Comparison of ENCODE assay signal across 11 mouse cellular contexts in genomic region chr9:110758605-110759004, GRCm38 (mm10). TPM values are rescaled to one million over a fixed set of nuclear protein-coding genes. Genes with fewer than 3 reads are reported as not detected.
DNase-seq lines count a peak whose midpoint lies in the region; ATAC-seq and TF ChIP-seq lines count a peak whose summit lies in the region.
"Had no signal": no experiment of that assay in that cellular context is flagged by ENCODE, and none has a peak within 500 bp of the region (broad histone marks: within the 10 kb centered on the region; RNA-seq: fewer than 3 reads in every experiment).

No protein-coding gene starts in this region.

- H3K4me2 ChIP-seq in limb, embryonic 14.5 days (replicated peaks; ENCODE audit: low read depth, low read length, severe bottlenecking) = no peak overlapping the region
- H3K4me2 ChIP-seq in midbrain, embryonic 16.5 days (ENCODE audit: low read length) = no peak overlapping the region
- H3K4me2 ChIP-seq: liver, embryonic 15.5 days had no signal

- H3K27ac ChIP-seq in limb, embryonic 14.5 days (replicated peaks; ENCODE audit: low read depth, low read length) = no peak overlapping the region
- no peak overlapping the region for H3K27ac ChIP-seq in midbrain, embryonic 16.5 days (ENCODE audit: low read length)
- H3K27ac ChIP-seq: liver, embryonic 15.5 days had no signal

- peaks cover 28% of the 10 kb centered on the region for H3K4me1 ChIP-seq in limb, embryonic 14.5 days (ENCODE audit: control insufficient read depth, insufficient read depth, low read length)
- H3K4me1 ChIP-seq in midbrain, embryonic 16.5 days (ENCODE audit: control insufficient read depth, insufficient read depth, low read length) = no peaks in the 10 kb centered on the region
- H3K4me1 ChIP-seq: liver, embryonic 15.5 days had no signal

- H3K9me3 ChIP-seq in limb, embryonic 14.5 days (ENCODE audit: control insufficient read depth, low read length) = no peaks in the 10 kb centered on the region
- H3K9me3 ChIP-seq in midbrain, embryonic 16.5 days (replicated peaks; ENCODE audit: control insufficient read depth, low read length, poor library complexity, severe bottlenecking) = no peaks in the 10 kb centered on the region
- H3K9me3 ChIP-seq: liver, embryonic 15.5 days had no signal

- no peak for TF ChIP-seq POLR2A in limb, embryonic 14.5 days (IDR thresholded peaks at IDR 0.05; ENCODE audit: borderline replicate concordance, extremely low read depth, insufficient read depth, insufficient read length)

- H3K36me3 ChIP-seq in limb, embryonic 14.5 days (ENCODE audit: control insufficient read depth, insufficient read depth, low read length) = no peaks in the 10 kb centered on the region
- H3K36me3 ChIP-seq in midbrain, embryonic 16.5 days (ENCODE audit: control insufficient read depth, insufficient read depth, low read length) = no peaks in the 10 kb centered on the region
- H3K36me3 ChIP-seq: liver, embryonic 15.5 days had no signal

- no peaks in the 10 kb centered on the region for H3K27me3 ChIP-seq in limb, embryonic 14.5 days (ENCODE audit: control insufficient read depth, insufficient read depth, low read length)
- H3K27me3 ChIP-seq in midbrain, embryonic 16.5 days (ENCODE audit: control insufficient read depth, insufficient read depth, low read depth, low read length) = no peaks in the 10 kb centered on the region

- intact Hi-C loops in heart, postnatal 25 days (cut with DNase I) = loop anchor here (1.0 kb wide), 1 partner anchor 41 kb away; no protein-coding TSS in a partner anchor

- no peak; the same call in 1 of the 2 replicates for ATAC-seq in limb, embryonic 14.5 days (ENCODE audit: low FRiP score, low read depth)
- no peak for ATAC-seq in midbrain, embryonic 16.5 days

- 68% methylated on average over 7 of the region's 8 CpGs for WGBS in limb, embryonic 14.5 days
- 72% methylated on average over 8 of the region's 8 CpGs for WGBS in midbrain, embryonic 16.5 days

- 0 out of 2 replicates have a peak overlapping the region, but pooled peaks have one; percentile 28 for H3K9ac ChIP-seq in limb, embryonic 14.5 days (ENCODE audit: low read depth, low read length, severe bottlenecking)
- no peak overlapping the region for H3K9ac ChIP-seq in midbrain, embryonic 16.5 days (ENCODE audit: low read depth, low read length)
- H3K9ac ChIP-seq: liver, embryonic 15.5 days had no signal

- peak; percentile 27 for DNase-seq in cerebellum, adult 9-11 months
- no peak for DNase-seq in cerebellum, adult 11 months
- peak; percentile 9 for DNase-seq in brain, adult 2 months (ENCODE audit: low read depth, low spot score)
- peak; percentile 77 for DNase-seq in heart, postnatal 25 days (ENCODE audit: low spot score)
- DNase-seq in limb, embryonic 14.5 days (ENCODE audit: low spot score) = no peak
- peak; percentile 35 for DNase-seq in right cerebral cortex, postnatal 4 days
- no peak for DNase-seq in thymus, postnatal 0 days (ENCODE audit: low spot score)

- no peak overlapping the region for H3K4me3 ChIP-seq in limb, embryonic 14.5 days (replicated peaks; ENCODE audit: low read length)
- no peak overlapping the region for H3K4me3 ChIP-seq in midbrain, embryonic 16.5 days (ENCODE audit: low read depth, low read length)
- H3K4me3 ChIP-seq: liver, embryonic 15.5 days had no signal

RNA-seq across cellular contexts. Expression of gene Pth1r, which starts 11.7 kb away (rescaled TPM):
- total RNA-seq in heart, postnatal 25 days (2021) = 1 to 10 TPM; 7.6 to 7.9 TPM
- 149 and 203 TPM in 2 replicates for polyA plus RNA-seq in limb, embryonic 14.5 days (2012; rRNA removed)
- 96.9 and 99.1 TPM in 2 replicates for polyA plus RNA-seq in limb, embryonic 14.5 days (2014; fragmentation: Nextera tagmentation; extraction: Ambion mirVana)
- 6.1 and 8.0 TPM in 2 replicates for polyA plus RNA-seq in midbrain, embryonic 16.5 days (2015; fragmentation: Nextera tagmentation; extraction: Ambion mirVana)
- polyA plus RNA-seq in thymus, postnatal 0 days (2015; fragmentation: Nextera tagmentation; extraction: Ambion mirVana) = 2.6 and 2.9 TPM in 2 replicates

RNA-seq across cellular contexts. Expression of gene Myl3, which starts 16.9 kb away (rescaled TPM):
- total RNA-seq in heart, postnatal 25 days (2021) = over 10,000 TPM; 11,742 to 12,072 TPM
- polyA plus RNA-seq in limb, embryonic 14.5 days (2012; rRNA removed) = 18.9 and 26.1 TPM in 2 replicates
- polyA plus RNA-seq in limb, embryonic 14.5 days (2014; fragmentation: Nextera tagmentation; extraction: Ambion mirVana) = 16.4 and 28.1 TPM in 2 replicates
- polyA plus RNA-seq in midbrain, embryonic 16.5 days (2015; fragmentation: Nextera tagmentation; extraction: Ambion mirVana) = 0.39 and 0.48 TPM in 2 replicates
- polyA plus RNA-seq in thymus, postnatal 0 days (2015; fragmentation: Nextera tagmentation; extraction: Ambion mirVana) = 0.94 and 1.4 TPM in 2 replicates
- polyA plus RNA-seq: C2C12 had no signal

RNA-seq across cellular contexts. Expression of gene Prss42, which starts 39.4 kb away (rescaled TPM):
- total RNA-seq in heart, postnatal 25 days (2021) = not detected
- 0.04 TPM in 1 of 2 replicates, not detected in the other for polyA plus RNA-seq in limb, embryonic 14.5 days (2012; rRNA removed)
- not detected in 2 replicates for polyA plus RNA-seq in limb, embryonic 14.5 days (2014; fragmentation: Nextera tagmentation; extraction: Ambion mirVana)
- not detected in 2 replicates for polyA plus RNA-seq in midbrain, embryonic 16.5 days (2015; fragmentation: Nextera tagmentation; extraction: Ambion mirVana)
- not detected in 2 replicates for polyA plus RNA-seq in thymus, postnatal 0 days (2015; fragmentation: Nextera tagmentation; extraction: Ambion mirVana)
- polyA plus RNA-seq: C2C12; liver, embryonic 15.5 days had no signal

RNA-seq across cellular contexts. Expression of gene Prss44, which starts 55.2 kb away (rescaled TPM):
- total RNA-seq in heart, postnatal 25 days (2021) = not detected
- not detected in 2 replicates for polyA plus RNA-seq in limb, embryonic 14.5 days (2012; rRNA removed)
- not detected in 2 replicates for polyA plus RNA-seq in limb, embryonic 14.5 days (2014; fragmentation: Nextera tagmentation; extraction: Ambion mirVana)
- not detected in 2 replicates for polyA plus RNA-seq in midbrain, embryonic 16.5 days (2015; fragmentation: Nextera tagmentation; extraction: Ambion mirVana)
- polyA plus RNA-seq in thymus, postnatal 0 days (2015; fragmentation: Nextera tagmentation; extraction: Ambion mirVana) = 0.14 TPM in 1 of 2 replicates, not detected in the other
- polyA plus RNA-seq: C2C12; gonadal fat pad, adult 2 months; liver, embryonic 15.5 days had no signal

Comparison
In these comparisons a context has a peak if more than half of its experiments do, and no peak if none do; other contexts are left out.
1. DNase-seq: peak in cerebellum, adult 9-11 months (single experiment), brain, adult 2 months (single experiment), heart, postnatal 25 days (single experiment) and right cerebral cortex, postnatal 4 days (single experiment); none in cerebellum, adult 11 months (single experiment), limb, embryonic 14.5 days (single experiment) and thymus, postnatal 0 days (single experiment).
2. RNA of gene Pth1r, which starts 11.7 kb away (polyA plus RNA-seq): 96.9 to 203 TPM in limb, embryonic 14.5 days; 6.1 to 8.0 TPM in midbrain, embryonic 16.5 days and 2.6 to 2.9 TPM in thymus, postnatal 0 days; every median in the first group is over 10 times any median in the second.